In the genomic region with DNA sequence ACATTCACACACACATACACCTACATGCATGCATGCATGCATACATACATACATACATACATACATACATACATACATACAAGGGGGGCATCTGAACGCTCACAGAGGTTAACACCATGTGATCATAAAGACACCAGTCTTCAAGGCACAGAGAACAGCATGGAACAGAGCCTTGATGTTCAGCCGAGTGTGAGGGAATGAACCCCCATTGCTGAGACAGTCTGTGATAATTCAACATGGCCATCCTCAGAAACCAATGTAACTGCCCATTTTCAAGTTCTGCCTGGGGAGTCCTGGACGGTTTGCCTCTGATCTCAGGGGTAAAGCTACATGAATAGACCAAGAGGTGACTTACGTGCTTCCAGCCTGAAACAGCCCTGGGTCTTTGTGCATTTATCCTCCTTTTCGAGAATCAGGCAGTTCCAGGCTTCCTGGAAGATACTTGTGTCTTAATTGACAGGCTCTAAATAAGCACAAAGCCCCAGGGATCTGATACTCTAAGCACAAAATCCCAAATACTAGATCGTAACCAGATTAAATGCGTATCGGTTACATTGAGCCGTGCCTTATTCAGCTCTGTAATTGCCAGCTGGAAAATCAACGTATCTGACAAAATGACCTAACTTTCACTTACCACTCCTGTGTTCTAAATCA, we compare ENCODE assay signal across 18 mouse cellular contexts.
DNase-seq lines count a peak whose midpoint lies in the region; ATAC-seq lines count a peak whose summit lies in the region.
"Had no signal": no experiment of that assay in that cellular context is flagged by ENCODE, and none has a peak within 500 bp of the region (broad histone marks: within the 10 kb centered on the region; RNA-seq: fewer than 3 reads in every experiment).

No protein-coding gene starts in this region.

- no peak overlapping the region for H3K4me3 ChIP-seq in midbrain, embryonic 11.5 days (ENCODE audit: low read depth, low read length)
- H3K4me3 ChIP-seq in midbrain, embryonic 15.5 days = no peak overlapping the region
- no peak overlapping the region for H3K4me3 ChIP-seq in embryonic facial prominence, embryonic 14.5 days (ENCODE audit: low read depth, low read length)
- no peak overlapping the region for H3K4me3 ChIP-seq in midbrain, embryonic 14.5 days (replicated peaks; ENCODE audit: low read depth, low read length)
- H3K4me3 ChIP-seq: heart, embryonic 15.5 days; neural tube, embryonic 12.5 days had no signal

- peak; percentile 32 for DNase-seq in embryo, embryonic 10.5 days (ENCODE audit: low spot score)
- no peak for DNase-seq in embryo, embryonic 9.5 days (ENCODE audit: extremely low spot score)
- DNase-seq in midbrain, embryonic 11.5 days (ENCODE audit: low spot score, missing footprints) = peak; percentile 80
- DNase-seq in embryonic facial prominence, embryonic 14.5 days (ENCODE audit: low spot score) = peak; percentile 89
- peak; percentile 55 for DNase-seq in midbrain, embryonic 14.5 days
- no peak for DNase-seq in gastrocnemius, postnatal 10 days
- DNase-seq in gastrocnemius, postnatal 4 days (ENCODE audit: low spot score in 2 of 2) = no peak
- DNase-seq: cerebellum, postnatal 25 days; forebrain, postnatal 0 days; heart, adult 18-20 months; kidney, adult 2 months; lung, adult 2 months; lung, postnatal 36 days; right cerebral cortex, postnatal 25 days had no signal

- no peak overlapping the region for H3K9ac ChIP-seq in midbrain, embryonic 11.5 days (ENCODE audit: low read length)
- no peak overlapping the region for H3K9ac ChIP-seq in midbrain, embryonic 15.5 days
- H3K9ac ChIP-seq in embryonic facial prominence, embryonic 14.5 days (ENCODE audit: low read depth, low read length) = no peak overlapping the region
- H3K9ac ChIP-seq in midbrain, embryonic 14.5 days (replicated peaks; ENCODE audit: low read length) = no peak overlapping the region
- H3K9ac ChIP-seq: forebrain, postnatal 0 days; heart, embryonic 15.5 days; neural tube, embryonic 12.5 days had no signal

- peaks cover 8% of the 10 kb centered on the region; the same call in 1 of the 2 replicates for H3K4me1 ChIP-seq in midbrain, embryonic 11.5 days (ENCODE audit: control insufficient read depth, insufficient read depth, low read length)
- H3K4me1 ChIP-seq in midbrain, embryonic 15.5 days = peaks cover 22% of the 10 kb centered on the region
- H3K4me1 ChIP-seq in embryonic facial prominence, embryonic 14.5 days (ENCODE audit: control insufficient read depth, insufficient read depth, low read length) = peaks cover 43% of the 10 kb centered on the region
- peaks cover 22% of the 10 kb centered on the region for H3K4me1 ChIP-seq in midbrain, embryonic 14.5 days (ENCODE audit: control insufficient read depth, insufficient read depth, low read length)

- H3K4me2 ChIP-seq in midbrain, embryonic 11.5 days = no peak overlapping the region
- H3K4me2 ChIP-seq in midbrain, embryonic 15.5 days = no peak overlapping the region
- no peak overlapping the region; the same call in 1 of the 2 replicates for H3K4me2 ChIP-seq in embryonic facial prominence, embryonic 14.5 days (ENCODE audit: low read depth, low read length)
- no peak overlapping the region for H3K4me2 ChIP-seq in midbrain, embryonic 14.5 days (ENCODE audit: low read length)
- H3K4me2 ChIP-seq: heart, embryonic 15.5 days; liver, embryonic 11.5 days; neural tube, embryonic 12.5 days had no signal

- H3K27me3 ChIP-seq in midbrain, embryonic 11.5 days (ENCODE audit: control insufficient read depth, insufficient read depth, low read length) = no peaks in the 10 kb centered on the region
- H3K27me3 ChIP-seq in midbrain, embryonic 15.5 days (replicated peaks) = no peaks in the 10 kb centered on the region; the same call in 1 of the 2 replicates
- no peaks in the 10 kb centered on the region for H3K27me3 ChIP-seq in embryonic facial prominence, embryonic 14.5 days (replicated peaks; ENCODE audit: control insufficient read depth, insufficient read depth, low read length)
- H3K27me3 ChIP-seq in midbrain, embryonic 14.5 days (ENCODE audit: control insufficient read depth, insufficient read depth, low read length) = no peaks in the 10 kb centered on the region
- H3K27me3 ChIP-seq: neural tube, embryonic 12.5 days had no signal

- no peaks in the 10 kb centered on the region for H3K36me3 ChIP-seq in midbrain, embryonic 11.5 days (ENCODE audit: control insufficient read depth, insufficient read depth, low read length)
- no peaks in the 10 kb centered on the region for H3K36me3 ChIP-seq in midbrain, embryonic 15.5 days (replicated peaks)
- no peaks in the 10 kb centered on the region for H3K36me3 ChIP-seq in embryonic facial prominence, embryonic 14.5 days (ENCODE audit: control insufficient read depth, insufficient read depth, low read length)
- H3K36me3 ChIP-seq in midbrain, embryonic 14.5 days (ENCODE audit: control insufficient read depth, insufficient read depth, low read length) = no peaks in the 10 kb centered on the region
- H3K36me3 ChIP-seq: heart, embryonic 15.5 days; neural tube, embryonic 12.5 days had no signal

- 55% methylated on average over 10 of the region's 10 CpGs for WGBS in midbrain, embryonic 11.5 days
- 27% methylated on average over 10 of the region's 10 CpGs for WGBS in midbrain, embryonic 15.5 days
- WGBS in embryonic facial prominence, embryonic 14.5 days = 33% methylated on average over 10 of the region's 10 CpGs
- 24% methylated on average over 10 of the region's 10 CpGs for WGBS in midbrain, embryonic 14.5 days

- no peak overlapping the region for H3K27ac ChIP-seq in midbrain, embryonic 11.5 days (ENCODE audit: low read depth, low read length)
- no peak overlapping the region for H3K27ac ChIP-seq in midbrain, embryonic 15.5 days
- 0 out of 2 replicates have a peak overlapping the region, but pooled peaks have one; percentile 17 for H3K27ac ChIP-seq in embryonic facial prominence, embryonic 14.5 days (replicated peaks; ENCODE audit: low read depth, low read length)
- no peak overlapping the region for H3K27ac ChIP-seq in midbrain, embryonic 14.5 days (replicated peaks; ENCODE audit: low read depth, low read length)
- H3K27ac ChIP-seq: heart, embryonic 15.5 days; neural tube, embryonic 12.5 days had no signal

- ATAC-seq in midbrain, embryonic 11.5 days (ENCODE audit: low FRiP score) = no peak
- ATAC-seq in midbrain, embryonic 15.5 days (replicated peaks) = no peak
- peak; percentile 41; the same call in 1 of the 2 replicates for ATAC-seq in embryonic facial prominence, embryonic 14.5 days (ENCODE audit: low read depth)
- no peak for ATAC-seq in midbrain, embryonic 14.5 days (ENCODE audit: low FRiP score, low TSS enrichment)
- ATAC-seq: forebrain, postnatal 0 days had no signal

- no peaks in the 10 kb centered on the region for H3K9me3 ChIP-seq in midbrain, embryonic 11.5 days (ENCODE audit: control insufficient read depth, low read length)
- H3K9me3 ChIP-seq in midbrain, embryonic 15.5 days = no peaks in the 10 kb centered on the region
- H3K9me3 ChIP-seq in embryonic facial prominence, embryonic 14.5 days (ENCODE audit: control insufficient read depth, low read length) = no peaks in the 10 kb centered on the region
- H3K9me3 ChIP-seq in midbrain, embryonic 14.5 days (ENCODE audit: control insufficient read depth, low read length) = no peaks in the 10 kb centered on the region
- H3K9me3 ChIP-seq: heart, embryonic 15.5 days; neural tube, embryonic 12.5 days had no signal

Comparison
In these comparisons a context has a peak if more than half of its experiments do, and no peak if none do; other contexts are left out.
1. DNase-seq: peak in embryo, embryonic 10.5 days (single experiment), midbrain, embryonic 11.5 days (single experiment), embryonic facial prominence, embryonic 14.5 days (single experiment) and midbrain, embryonic 14.5 days (single experiment); none in embryo, embryonic 9.5 days (single experiment), gastrocnemius, postnatal 10 days (single experiment) and gastrocnemius, postnatal 4 days (0 of 2).